Mouse (Mus musculus): ENCODE measurements around the gene Gpr179. TPM values are rescaled to one million over a fixed set of nuclear protein-coding genes. Genes with fewer than 3 reads are reported as not detected.

Gene Gpr179
- polyA plus RNA-seq, 1 experiment from 2014 or later: 0.01 TPM

DNA sequence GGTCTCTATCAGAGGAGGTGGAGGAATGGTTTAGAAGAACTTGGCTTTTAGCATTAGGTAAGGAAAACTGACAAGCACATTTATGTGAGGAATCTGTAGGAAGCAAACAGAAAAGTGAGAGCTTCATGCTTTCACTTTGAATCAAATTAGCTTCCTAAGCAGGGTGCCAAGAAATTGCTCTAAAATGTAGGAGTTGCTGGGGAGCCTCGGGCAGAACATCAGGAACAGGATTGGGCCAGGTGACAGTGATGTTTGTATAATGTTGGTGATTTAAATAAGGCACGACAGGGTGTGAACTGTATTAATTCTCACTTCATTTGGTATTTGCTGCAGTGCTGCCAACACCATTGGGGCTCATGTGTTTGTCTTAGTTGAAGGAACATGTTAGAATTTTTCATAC lies 31.9 kb upstream of the Gpr179 start:
- H3K27ac ChIP-seq (ENCODE audit: low read depth, low read length): no peak overlapping the region
- H3K4me2 ChIP-seq: no peak overlapping the region
- no peak overlapping the region for H3K9ac ChIP-seq (ENCODE audit: low read depth, low read length)
- H3K9me3 ChIP-seq (replicated peaks; ENCODE audit: control insufficient read depth, low read length): no peaks in the 10 kb centered on the region
- H3K4me1 ChIP-seq (ENCODE audit: control insufficient read depth, insufficient read depth, low read length): no peaks in the 10 kb centered on the region
- no peaks in the 10 kb centered on the region for H3K27me3 ChIP-seq (ENCODE audit: control insufficient read depth, insufficient read depth, low read length)
- no peak for ATAC-seq (replicated peaks; ENCODE audit: insufficient number of reproducible peaks, low FRiP score, low TSS enrichment)
- 57% methylated on average over 2 of the region's 2 CpGs for WGBS (ENCODE audit: insufficient replicate concordance)
- no peak overlapping the region for H3K4me3 ChIP-seq (ENCODE audit: low read depth, low read length)
- H3K36me3 ChIP-seq (ENCODE audit: control insufficient read depth, insufficient read depth, low read length): peaks cover 12% of the 10 kb centered on the region

GRCm38 (mm10) chr11:97383017-97383416 lies 31.1 kb upstream of the Gpr179 start:
- WGBS (ENCODE audit: insufficient replicate concordance): 99% methylated on average over 2 of the region's 2 CpGs
- ATAC-seq (replicated peaks; ENCODE audit: insufficient number of reproducible peaks, low FRiP score, low TSS enrichment): no peak

DNA sequence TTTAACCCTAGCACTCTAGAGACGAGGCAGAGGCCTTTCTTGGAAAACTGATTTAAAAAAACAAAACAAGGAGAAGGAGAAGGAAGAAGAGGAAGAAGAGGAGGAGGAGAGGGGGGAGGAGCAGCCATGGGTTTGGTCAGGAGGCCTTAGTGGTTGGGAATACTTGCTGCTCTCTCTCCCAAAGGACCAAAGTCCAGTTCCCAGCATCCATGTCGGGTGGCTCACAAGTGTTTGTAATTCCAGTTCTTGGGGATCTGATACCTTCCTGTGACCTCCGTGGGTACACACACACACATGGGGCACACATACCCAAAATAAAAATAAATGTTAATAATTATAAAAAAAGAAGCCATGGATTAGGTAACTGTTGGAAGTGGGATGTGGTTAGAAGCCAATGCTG lies 28.2 kb upstream of the Gpr179 start:
- 83% methylated on average over 3 of the region's 3 CpGs for WGBS (ENCODE audit: insufficient replicate concordance)
- Histone ChIP-seq H3K36me3 (ENCODE audit: control insufficient read depth, insufficient read depth, low read length) (peaks cover 19% of the 10 kb centered on the region), H3K4me1 (ENCODE audit: control insufficient read depth, insufficient read depth, low read length) (no peaks in the 10 kb centered on the region), H3K4me2 (no peak overlapping the region), H3K4me3 (ENCODE audit: low read depth, low read length) (no peak overlapping the region), H3K9ac (ENCODE audit: low read depth, low read length) (no peak overlapping the region), H3K9me3 (replicated peaks; ENCODE audit: control insufficient read depth, low read length) (no peaks in the 10 kb centered on the region), H3K27ac (ENCODE audit: low read depth, low read length) (no peak overlapping the region), H3K27me3 (ENCODE audit: control insufficient read depth, insufficient read depth, low read length) (no peaks in the 10 kb centered on the region)
- no peak for ATAC-seq (replicated peaks; ENCODE audit: insufficient number of reproducible peaks, low FRiP score, low TSS enrichment)

More at GRCm38 (mm10) chr11:97383017-97383416, 31.1 kb upstream of the Gpr179 start:
- Histone ChIP-seq H3K4me2 (no peak overlapping the region), H3K4me3 (ENCODE audit: low read depth, low read length) (no peak overlapping the region), H3K9ac (ENCODE audit: low read depth, low read length) (no peak overlapping the region), H3K27ac (ENCODE audit: low read depth, low read length) (no peak overlapping the region), H3K4me1 (ENCODE audit: control insufficient read depth, insufficient read depth, low read length) (no peaks in the 10 kb centered on the region), H3K9me3 (replicated peaks; ENCODE audit: control insufficient read depth, low read length) (no peaks in the 10 kb centered on the region), H3K36me3 (ENCODE audit: control insufficient read depth, insufficient read depth, low read length) (peaks cover 18% of the 10 kb centered on the region), H3K27me3 (ENCODE audit: control insufficient read depth, insufficient read depth, low read length) (no peaks in the 10 kb centered on the region)

DNA sequence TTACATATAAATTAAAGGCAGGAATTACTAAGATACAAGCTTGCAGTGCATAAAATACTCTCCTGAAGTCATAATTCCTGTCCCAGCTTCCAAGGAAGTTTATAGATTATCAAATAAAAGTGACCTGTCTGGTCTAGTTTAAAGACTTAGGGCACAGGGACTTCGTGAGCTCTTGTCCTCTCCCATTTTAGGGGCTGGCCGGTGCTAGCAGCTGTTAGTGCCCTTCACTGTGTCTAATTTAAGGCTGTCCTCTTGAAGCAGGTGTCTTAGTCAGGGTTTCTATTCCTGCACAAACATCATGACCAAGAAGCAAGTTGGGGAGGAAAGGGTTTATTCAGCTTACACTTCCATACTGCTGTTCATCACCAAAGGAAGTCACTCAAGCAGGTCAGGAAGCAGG lies 21.5 kb upstream of the Gpr179 start:
- Histone ChIP-seq H3K4me3 (ENCODE audit: low read depth, low read length) (no peak overlapping the region), H3K27ac (ENCODE audit: low read depth, low read length) (no peak overlapping the region), H3K4me1 (ENCODE audit: control insufficient read depth, insufficient read depth, low read length) (peaks cover 9% of the 10 kb centered on the region), H3K4me2 (no peak overlapping the region), H3K9me3 (replicated peaks; ENCODE audit: control insufficient read depth, low read length) (no peaks in the 10 kb centered on the region), H3K9ac (ENCODE audit: low read depth, low read length) (no peak overlapping the region), H3K27me3 (ENCODE audit: control insufficient read depth, insufficient read depth, low read length) (no peaks in the 10 kb centered on the region), H3K36me3 (ENCODE audit: control insufficient read depth, insufficient read depth, low read length) (peaks cover 14% of the 10 kb centered on the region)
- no peak for ATAC-seq (replicated peaks; ENCODE audit: insufficient number of reproducible peaks, low FRiP score, low TSS enrichment)
- 55% methylated on average over 2 of the region's 2 CpGs for WGBS (ENCODE audit: insufficient replicate concordance)

- no peak for ATAC-seq (replicated peaks; ENCODE audit: insufficient number of reproducible peaks, low FRiP score, low TSS enrichment)
- Histone ChIP-seq H3K27me3 (ENCODE audit: control insufficient read depth, insufficient read depth, low read length) (no peaks in the 10 kb centered on the region), H3K9ac (ENCODE audit: low read depth, low read length) (no peak overlapping the region), H3K36me3 (ENCODE audit: control insufficient read depth, insufficient read depth, low read length) (peaks cover 9% of the 10 kb centered on the region; the same call in 1 of the 2 replicates), H3K4me2 (no peak overlapping the region), H3K27ac (ENCODE audit: low read depth, low read length) (no peak overlapping the region), H3K4me1 (ENCODE audit: control insufficient read depth, insufficient read depth, low read length) (peaks cover 13% of the 10 kb centered on the region), H3K4me3 (ENCODE audit: low read depth, low read length) (no peak overlapping the region), H3K9me3 (replicated peaks; ENCODE audit: control insufficient read depth, low read length) (no peaks in the 10 kb centered on the region)
- WGBS (ENCODE audit: insufficient replicate concordance): 78% methylated on average over 6 of the region's 6 CpGs
These were observed 20.4 kb upstream of the Gpr179 start for GRCm38 (mm10) chr11:97372159-97372864.

GRCm38 (mm10) chr11:97370329-97371091 lies 18.6 kb upstream of the Gpr179 start:
- Histone ChIP-seq H3K36me3 (ENCODE audit: control insufficient read depth, insufficient read depth, low read length) (peaks cover 5% of the 10 kb centered on the region; the same call in 1 of the 2 replicates), H3K4me1 (ENCODE audit: control insufficient read depth, insufficient read depth, low read length) (peaks cover 15% of the 10 kb centered on the region), H3K27ac (ENCODE audit: low read depth, low read length) (no peak overlapping the region), H3K4me3 (ENCODE audit: low read depth, low read length) (no peak overlapping the region), H3K9me3 (replicated peaks; ENCODE audit: control insufficient read depth, low read length) (no peaks in the 10 kb centered on the region), H3K4me2 (no peak overlapping the region), H3K27me3 (ENCODE audit: control insufficient read depth, insufficient read depth, low read length) (no peaks in the 10 kb centered on the region), H3K9ac (ENCODE audit: low read depth, low read length) (no peak overlapping the region)
- 69% methylated on average over 7 of the region's 7 CpGs for WGBS (ENCODE audit: insufficient replicate concordance)
- no peak for ATAC-seq (replicated peaks; ENCODE audit: insufficient number of reproducible peaks, low FRiP score, low TSS enrichment)

DNA sequence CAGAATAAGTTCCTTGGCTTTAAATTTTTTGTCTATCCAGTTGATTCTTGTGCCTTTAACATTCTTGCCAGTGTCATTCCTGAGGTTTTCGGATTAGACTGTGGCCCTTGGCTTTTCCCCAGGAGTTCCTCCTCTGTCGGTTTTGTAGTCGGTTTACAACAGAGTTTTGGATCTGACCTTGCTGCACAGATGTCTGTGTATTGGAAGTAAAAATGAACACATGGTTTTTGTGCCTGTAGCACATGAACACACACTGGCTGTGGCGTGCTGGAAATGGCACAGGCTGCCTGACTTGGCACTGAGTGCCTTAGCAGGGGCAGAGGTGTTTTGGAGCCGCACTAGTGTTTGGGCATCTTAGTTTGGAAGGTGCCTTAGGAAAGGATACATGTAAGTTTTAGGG lies 16.6 kb upstream of the Gpr179 start:
- Histone ChIP-seq H3K27me3 (ENCODE audit: control insufficient read depth, insufficient read depth, low read length) (no peaks in the 10 kb centered on the region), H3K4me2 (no peak overlapping the region; the same call in 1 of the 2 replicates), H3K9me3 (replicated peaks; ENCODE audit: control insufficient read depth, low read length) (no peaks in the 10 kb centered on the region), H3K9ac (ENCODE audit: low read depth, low read length) (no peak overlapping the region), H3K36me3 (ENCODE audit: control insufficient read depth, insufficient read depth, low read length) (no peaks in the 10 kb centered on the region), H3K27ac (ENCODE audit: low read depth, low read length) (no peak overlapping the region), H3K4me3 (ENCODE audit: low read depth, low read length) (no peak overlapping the region), H3K4me1 (ENCODE audit: control insufficient read depth, insufficient read depth, low read length) (peaks cover 32% of the 10 kb centered on the region)
- no peak for ATAC-seq (replicated peaks; ENCODE audit: insufficient number of reproducible peaks, low FRiP score, low TSS enrichment)
- WGBS (ENCODE audit: insufficient replicate concordance): 90% methylated on average over 5 of the region's 5 CpGs

DNA sequence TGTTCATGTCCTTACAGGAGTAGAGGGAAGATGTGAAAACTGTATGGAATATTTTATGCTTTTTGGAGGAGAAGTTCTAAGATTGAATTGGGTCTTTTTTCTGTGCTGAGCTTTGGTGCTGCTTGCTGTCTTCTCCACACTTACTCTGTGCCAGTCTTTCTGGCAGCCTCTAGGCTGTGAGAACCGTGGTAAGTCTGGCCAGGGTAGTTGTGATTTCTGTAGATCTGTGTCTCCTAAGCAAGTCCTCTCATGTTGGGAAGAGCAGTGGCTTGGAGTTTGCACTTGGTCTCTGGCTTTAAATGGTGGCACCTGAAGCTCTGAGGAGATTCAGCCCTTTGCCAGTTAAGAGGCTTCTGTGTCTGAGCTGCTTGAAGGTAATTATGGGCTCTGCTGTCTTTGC lies 13.7 kb upstream of the Gpr179 start:
- peak overlapping the region; percentile 2; the same call in 1 of the 2 replicates for H3K9ac ChIP-seq (ENCODE audit: low read depth, low read length)
- no peaks in the 10 kb centered on the region for H3K36me3 ChIP-seq (ENCODE audit: control insufficient read depth, insufficient read depth, low read length)

More for the DNA sequence above, 13.7 kb upstream of the Gpr179 start:
- H3K9me3 ChIP-seq (replicated peaks; ENCODE audit: control insufficient read depth, low read length): no peaks in the 10 kb centered on the region
- H3K27ac ChIP-seq (ENCODE audit: low read depth, low read length): no peak overlapping the region
- WGBS (ENCODE audit: insufficient replicate concordance): 59% methylated on average over 1 of the region's 1 CpGs
- H3K27me3 ChIP-seq (ENCODE audit: control insufficient read depth, insufficient read depth, low read length): no peaks in the 10 kb centered on the region
- no peak for ATAC-seq (replicated peaks; ENCODE audit: insufficient number of reproducible peaks, low FRiP score, low TSS enrichment)
- H3K4me3 ChIP-seq (ENCODE audit: low read depth, low read length): no peak overlapping the region
- peaks cover 24% of the 10 kb centered on the region for H3K4me1 ChIP-seq (ENCODE audit: control insufficient read depth, insufficient read depth, low read length)
- peak overlapping the region; percentile 91 for H3K4me2 ChIP-seq
